Mouse (Mus musculus): ENCODE measurements around the gene Hivep2.

The Hivep2 gene

DNA sequence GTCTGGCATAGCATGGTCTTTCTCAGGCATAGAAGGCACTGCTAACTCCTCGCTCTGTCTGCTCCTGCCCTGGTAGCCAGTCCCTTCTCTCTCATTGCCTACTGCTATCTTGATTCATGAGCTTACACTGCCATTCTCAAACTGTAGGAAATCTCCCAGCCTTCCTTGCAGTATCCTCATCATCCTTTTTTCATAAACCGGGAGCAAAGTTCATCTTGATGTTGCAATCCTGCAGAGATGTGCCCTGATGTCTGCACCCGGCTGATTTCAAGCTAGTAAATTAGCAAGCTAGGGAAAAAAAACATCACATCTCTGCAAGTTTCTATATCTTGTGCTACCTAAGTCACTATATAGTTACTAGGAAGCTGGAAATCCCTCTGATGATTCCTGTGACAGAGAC is 179.0 kb downstream of the Hivep2 start:
- DNase-seq (ENCODE audit: low read depth, low spot score), result no peak

DNA sequence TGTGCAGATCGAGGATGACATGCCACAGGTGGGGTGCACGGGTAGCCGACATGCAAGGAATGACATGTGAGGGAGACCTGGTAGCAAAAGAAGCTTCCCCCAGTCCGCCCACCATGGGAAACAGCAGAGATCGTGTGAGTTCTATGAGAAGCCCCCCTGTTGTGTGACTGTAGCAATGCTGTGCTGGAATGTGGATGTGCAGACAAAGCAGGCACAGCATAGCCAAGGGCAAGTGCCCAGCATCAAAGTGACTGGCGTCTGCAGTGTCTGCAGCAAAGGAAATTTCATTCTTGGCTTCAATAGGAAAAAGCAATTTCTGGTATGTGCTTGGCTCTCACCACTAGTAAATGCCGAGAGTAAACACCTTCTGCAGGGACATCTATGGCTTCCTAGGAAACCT is 199.0 kb downstream of the Hivep2 start:
- DNase-seq (ENCODE audit: low read depth, low spot score), result no peak

DNA sequence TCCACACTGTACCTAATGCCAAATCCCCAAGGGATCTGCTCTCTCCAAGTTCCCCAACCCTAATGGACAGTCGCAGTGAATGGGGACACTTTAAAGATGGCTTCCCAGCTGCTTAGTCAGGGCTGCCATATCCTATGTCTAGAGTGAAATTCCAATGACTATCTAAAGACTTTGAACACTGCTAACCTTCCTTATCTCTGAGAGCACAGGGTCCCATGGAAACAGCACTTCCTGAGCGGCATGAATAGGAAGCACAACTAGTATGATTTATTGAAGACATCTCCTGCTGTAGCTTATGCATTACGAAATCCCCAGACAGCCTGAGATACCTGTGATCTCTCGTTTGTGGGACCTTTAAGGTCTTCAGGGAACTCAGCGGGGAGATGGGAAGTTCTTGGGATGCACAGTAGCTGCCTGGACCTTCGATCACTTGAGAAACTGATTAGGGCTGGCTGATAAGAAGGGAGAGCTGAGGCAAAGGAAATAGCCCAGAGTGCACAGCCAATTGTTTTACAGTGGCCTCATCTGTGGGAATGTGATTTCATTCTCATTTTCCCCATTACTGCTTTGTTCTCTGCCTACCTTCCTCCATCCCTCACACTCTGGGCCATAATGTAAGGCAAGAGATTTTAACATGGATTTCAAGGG is 202.4 kb downstream of the Hivep2 start:
- DNase-seq (ENCODE audit: low read depth, low spot score), result no peak

DNA sequence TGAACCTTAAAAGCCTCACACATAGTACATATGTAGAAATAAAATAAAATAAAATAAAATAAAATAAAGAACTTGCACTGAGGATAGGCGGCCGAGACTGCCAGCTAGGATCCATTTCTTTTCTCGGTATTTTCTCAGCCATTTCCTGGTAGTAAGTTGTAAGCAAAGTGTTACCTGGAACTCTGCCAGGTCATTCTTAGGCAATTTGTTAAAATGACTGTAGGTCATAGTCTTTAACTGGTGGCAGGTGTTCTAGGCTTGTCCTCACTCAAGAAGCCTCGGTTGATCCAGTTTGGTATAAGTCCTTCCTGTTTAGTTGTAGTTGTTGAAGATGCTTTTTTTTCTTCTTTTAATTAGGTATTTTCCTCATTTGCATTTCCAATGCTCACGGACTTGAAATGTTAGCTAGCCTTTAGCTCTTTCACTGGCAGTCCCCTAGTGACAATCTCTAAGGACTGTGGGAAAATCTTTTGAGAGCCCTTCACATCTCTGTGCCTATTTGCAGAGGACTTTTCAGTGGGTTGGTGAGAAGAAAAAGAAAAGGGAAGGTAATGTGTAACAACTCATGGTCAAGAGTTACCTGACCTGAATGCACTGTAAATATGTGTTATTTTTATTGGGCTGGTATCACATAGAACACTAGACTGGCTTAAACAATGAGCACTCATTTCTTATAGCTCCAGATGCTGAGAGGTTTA is 203.1 kb downstream of the Hivep2 start:
- DNase-seq (ENCODE audit: low read depth, low spot score), result peak; percentile 25

DNA sequence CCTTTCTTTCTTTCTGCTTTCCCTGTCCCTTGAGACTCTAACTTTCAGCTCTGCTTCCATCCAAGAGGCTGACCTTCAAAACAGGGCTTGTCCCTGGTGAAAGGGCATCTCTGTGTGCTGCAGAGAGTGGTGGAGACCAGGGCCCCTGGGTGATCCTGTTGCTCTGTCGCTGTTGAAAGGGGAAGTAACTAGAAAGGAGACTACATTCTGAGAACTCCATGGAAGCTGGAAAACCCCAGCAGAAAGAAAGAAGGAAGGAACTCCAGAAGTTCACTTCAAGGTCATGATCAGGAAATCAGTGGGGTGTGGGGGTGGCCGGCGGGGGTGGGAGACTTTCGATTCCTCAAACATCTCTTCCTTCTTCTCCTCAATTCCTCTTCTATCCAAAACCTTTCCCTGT is 208.2 kb downstream of the Hivep2 start:
- DNase-seq (ENCODE audit: low read depth, low spot score), result no peak

DNA sequence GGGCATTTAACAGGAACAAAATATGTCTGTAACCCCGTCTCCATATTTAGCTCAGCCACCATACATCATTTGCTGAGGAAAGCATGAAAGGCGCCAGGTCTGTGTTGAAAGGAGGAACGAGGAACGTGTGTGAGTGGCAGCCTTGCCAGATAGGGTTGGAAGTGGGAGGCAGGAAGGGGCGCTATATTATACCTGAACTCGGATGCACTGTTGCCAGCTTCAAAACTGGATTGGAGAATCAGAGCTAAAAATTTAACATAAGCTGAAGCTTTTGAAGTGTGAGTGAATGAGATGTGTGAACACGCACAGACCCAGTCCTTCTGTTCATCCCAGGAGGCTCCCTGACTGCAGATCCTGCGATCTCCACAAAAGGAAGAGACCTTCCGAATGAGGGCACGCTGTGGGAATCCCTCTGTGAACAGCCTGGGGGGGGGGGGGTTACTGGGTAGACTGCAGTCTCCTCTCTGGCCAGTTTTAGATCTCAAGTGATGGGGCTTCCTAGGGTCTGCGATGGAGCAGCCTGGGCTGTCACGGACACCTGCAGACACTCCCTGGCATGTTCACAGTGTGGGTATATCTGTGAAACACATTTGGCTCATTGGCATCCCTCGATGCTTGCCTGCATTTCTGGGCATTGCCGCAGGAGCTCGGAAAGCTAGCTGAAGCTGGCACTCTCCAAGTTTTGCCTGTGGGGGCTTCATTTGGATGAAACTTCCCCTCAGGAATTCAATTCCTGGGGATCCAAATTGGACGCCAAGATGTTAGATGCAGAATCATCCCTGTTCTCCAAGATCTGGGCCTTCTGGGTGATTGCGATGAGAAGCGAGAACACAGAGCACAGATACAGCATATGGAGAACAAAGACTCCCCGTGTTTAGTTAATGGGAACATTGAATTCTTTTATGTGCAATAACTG is 213.8 kb downstream of the Hivep2 start:
- DNase-seq (ENCODE audit: low read depth, low spot score), result no peak

DNA sequence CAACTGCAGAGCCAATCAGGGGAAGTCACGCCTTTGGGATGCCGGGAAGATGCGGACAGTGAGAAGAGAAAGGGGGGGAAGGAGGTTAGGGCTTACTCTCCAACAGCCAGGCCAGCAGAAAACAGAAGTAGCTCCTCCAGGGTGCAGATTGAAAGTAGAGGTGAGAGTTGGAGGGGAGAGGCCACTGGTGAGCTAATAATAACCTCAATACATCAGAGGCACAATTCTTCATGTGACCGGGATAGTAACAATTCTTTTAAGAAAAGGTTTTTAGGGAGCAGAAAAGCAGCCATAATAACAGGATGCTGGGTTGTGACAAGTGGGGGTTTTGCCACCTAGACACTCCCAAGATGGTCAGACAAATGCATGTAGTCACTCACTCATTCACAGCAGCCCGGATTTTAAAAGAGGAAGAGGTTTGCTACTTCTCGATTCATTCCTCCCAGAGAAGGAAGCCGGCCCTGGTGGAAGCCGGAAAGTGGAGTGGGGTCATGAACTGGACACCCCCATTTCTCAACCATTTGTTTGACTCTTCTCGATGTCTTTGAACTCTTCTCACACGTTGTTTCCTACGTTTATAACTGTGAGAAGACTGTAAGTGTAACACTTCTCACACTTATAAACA is 220.6 kb downstream of the Hivep2 start:
- DNase-seq (ENCODE audit: low read depth, low spot score), result no peak

DNA sequence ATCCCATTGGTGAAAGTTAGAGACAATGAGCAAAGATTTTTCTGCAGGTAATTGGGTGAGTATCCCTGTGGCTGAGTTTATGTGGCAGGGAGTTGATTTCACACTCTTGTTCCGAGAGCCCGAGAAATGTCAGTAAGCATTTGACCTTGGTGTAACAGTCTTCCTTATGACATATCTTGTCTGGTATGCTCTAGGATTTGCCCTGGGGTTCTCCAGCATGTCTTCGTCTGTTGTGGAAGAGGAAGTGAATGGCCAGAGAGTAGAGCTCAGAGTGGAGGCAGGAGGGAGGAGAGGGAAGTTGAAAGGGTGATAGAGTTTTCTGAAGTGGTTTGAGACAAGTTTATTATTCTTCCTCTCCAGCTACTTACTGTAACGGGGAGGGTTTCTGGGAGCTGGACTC is 223.2 kb downstream of the Hivep2 start:
- DNase-seq (ENCODE audit: low read depth, low spot score), result no peak

DNA sequence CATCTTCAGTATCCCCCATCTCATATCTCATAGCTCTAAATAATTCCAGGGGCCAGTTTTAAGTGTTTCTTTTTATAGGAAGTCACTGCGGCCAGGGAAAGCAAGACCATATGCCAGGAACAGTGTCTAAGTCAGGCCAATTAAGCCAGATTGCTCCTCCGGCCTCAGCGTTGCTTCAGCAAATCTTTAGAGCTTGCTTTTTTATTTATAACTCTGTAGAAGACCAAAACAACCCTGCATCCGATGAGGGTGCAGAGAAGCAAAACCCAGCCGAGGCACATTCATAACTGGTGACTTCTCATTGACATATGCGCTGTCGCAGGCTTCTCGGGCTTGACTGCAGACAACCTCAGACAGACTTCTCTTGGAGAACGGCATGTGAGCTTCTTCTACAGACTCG is 225.3 kb downstream of the Hivep2 start:
- no peak for DNase-seq (ENCODE audit: low read depth, low spot score)

DNA sequence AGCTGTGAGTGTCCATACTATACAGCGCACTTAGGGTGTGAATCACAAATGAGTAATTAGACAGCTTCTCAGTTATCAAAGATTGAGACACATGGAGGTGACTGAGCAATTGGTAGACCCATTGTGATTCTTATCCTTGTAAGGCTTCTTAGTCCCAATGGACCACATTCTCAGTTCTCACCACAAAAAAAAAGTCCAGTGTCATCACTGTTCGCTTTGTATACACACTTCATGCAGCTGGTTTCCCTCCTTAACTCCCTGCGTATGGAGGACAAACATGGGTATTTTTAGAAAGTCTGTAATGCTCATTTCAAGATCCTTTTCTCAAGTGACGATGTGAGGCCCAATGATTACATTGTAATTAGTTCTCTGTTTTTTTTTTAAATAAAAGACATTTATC is 226.3 kb downstream of the Hivep2 start:
- no peak for DNase-seq (ENCODE audit: low read depth, low spot score)

DNA sequence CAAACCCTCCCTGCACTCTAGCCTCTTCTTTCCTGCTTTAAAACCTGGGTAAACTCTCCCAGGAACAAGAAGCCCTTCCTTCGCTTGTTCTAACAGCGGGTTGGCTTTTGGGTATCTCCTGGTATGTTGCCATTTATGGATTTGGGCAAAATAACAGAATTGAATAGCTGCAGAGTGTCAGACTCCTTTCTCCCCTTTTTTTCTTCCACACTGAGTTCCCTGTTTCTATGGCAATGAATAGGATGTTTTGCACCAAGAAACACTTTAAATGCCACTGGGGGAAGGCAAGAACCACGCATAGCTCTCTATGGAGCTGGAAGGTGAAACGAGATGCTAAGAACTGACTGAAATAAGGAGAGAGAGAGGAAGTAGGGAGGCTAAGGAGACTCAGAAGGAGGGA is 227.8 kb downstream of the Hivep2 start:
- DNase-seq (ENCODE audit: low read depth, low spot score), result no peak

DNA sequence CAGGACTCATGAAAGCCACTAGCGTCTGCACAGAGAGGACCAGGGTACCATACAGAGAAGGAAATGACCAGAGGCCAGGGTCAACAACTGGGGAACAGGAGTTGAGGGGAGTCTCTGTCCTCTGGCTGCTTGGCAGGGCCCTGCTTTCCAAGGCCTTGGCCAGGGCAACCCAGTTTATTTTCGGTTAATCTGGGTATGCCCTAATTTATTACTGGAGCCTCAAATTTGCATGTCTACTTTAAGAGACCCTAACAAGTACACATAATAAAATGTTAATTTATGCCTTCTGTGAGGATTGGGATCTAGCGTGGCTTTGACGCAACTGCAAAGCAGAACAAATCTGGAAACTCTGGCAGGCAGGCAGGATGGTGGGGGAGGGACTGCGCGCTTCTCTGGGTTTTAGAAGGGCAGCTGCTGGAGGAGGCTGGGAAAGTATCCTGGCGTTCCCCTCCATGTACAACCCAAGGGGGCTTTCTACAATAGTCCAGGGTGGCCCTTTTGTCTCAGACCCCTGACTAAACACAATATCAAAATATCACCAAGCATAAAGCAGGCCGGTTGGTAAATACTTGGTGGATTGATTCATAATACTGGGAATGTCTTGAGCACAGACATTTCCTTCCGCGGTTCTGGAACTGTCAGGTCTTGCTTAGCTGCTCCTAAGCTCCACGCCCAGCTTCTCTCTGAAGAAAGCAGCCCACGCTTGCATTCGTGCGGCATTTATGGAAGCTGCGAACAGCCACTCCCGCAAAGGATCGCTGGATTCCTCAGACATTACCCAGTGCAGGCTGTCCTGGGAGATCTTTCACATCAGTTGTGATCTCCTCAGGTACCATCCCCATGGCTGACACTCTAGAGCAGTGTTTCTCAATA is 230.1 kb downstream of the Hivep2 start:
- DNase-seq (ENCODE audit: low read depth, low spot score), result no peak

DNA sequence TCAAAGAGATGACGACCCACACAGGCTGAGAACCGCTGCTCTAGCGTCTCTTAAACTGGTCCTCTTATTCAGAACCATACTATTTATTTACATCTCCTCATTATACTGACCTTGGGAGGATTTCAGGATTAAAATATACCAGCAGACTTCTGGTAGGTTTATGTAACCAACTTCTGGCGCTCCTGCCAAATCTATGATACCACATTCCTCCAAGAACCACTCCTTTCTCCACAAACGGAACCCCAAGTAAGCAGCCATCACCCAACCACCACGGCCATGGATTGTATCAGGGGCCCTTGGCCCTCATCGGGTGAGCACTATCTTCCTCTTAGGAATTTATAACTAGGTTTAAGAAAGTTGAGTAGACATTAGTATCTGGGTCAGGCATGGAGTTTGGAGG is 230.9 kb downstream of the Hivep2 start:
- no peak for DNase-seq (ENCODE audit: low read depth, low spot score)

DNA sequence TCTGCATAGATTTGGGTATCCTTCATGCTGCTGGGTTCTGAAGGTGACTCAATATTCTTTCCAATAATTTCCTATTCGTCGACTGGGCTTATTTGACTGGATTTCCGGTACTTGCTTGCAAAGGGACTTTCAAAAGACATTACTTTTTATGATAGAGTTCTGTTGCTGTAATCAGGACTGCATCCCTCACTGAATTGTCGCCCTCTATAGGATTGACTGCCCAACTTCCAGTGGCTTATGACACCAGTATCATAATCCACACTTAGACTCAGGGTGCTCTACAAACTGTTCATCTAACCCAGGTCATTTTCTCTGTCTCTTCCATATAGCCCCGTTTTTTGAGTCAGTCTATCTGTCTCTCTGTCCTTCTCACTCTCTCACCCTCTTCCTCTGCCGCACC is 231.4 kb downstream of the Hivep2 start:
- DNase-seq (ENCODE audit: low read depth, low spot score), result peak; percentile 70

DNA sequence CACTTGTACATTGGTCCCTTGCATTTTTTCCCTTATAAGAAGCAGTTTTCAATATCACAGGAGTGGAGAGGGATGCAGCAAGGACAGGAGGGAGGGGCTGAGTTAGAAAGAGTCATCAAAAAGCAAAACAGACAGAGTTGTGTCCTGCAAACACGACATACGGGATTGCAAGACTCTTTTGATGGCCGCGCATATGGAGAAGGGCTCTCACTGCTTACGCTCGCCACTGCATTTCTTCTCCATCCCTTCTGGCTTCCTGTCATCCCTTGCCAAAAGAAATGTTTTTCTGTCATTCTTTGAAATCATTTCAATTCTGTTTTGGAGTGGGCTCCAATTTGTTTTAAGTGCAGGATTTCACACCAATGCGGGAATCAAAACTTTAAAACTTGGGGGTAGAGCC is 233.5 kb downstream of the Hivep2 start:
- DNase-seq (ENCODE audit: low read depth, low spot score), result no peak

DNA sequence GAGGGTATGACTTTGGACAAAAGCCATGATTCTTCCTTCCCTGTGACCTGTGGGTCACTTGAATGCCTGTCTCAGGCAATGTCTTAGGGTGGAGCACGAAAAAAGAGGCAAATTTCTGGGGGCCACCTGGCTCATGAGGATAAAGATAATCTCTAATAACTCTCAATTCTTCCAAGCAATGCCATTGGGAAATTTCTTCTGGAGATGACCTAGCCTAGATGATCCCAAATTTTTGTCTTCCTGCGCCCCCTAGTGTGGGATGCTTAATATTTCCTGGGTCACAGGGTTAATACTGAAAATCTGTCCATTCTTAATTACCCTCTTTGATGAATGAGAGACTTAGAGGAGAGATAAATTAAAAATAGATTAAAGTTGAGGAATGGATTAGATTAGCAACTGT is 234.4 kb downstream of the Hivep2 start:
- peak; percentile 55 for DNase-seq (ENCODE audit: low read depth, low spot score)
